Mouse (Mus musculus) right cerebral cortex, postnatal 14 days (tissue): ENCODE results near the gene Pym1.
"Not testable (repeated sequence)": the region's sequence is repeated elsewhere in the genome, so short reads cannot be mapped to it uniquely, and the experiment has no call there.

Experiments used
- DNase-seq: peaks from one replicate; pipeline ENCODE4 v3.0.0; 2022

The Pym1 gene

DNA sequence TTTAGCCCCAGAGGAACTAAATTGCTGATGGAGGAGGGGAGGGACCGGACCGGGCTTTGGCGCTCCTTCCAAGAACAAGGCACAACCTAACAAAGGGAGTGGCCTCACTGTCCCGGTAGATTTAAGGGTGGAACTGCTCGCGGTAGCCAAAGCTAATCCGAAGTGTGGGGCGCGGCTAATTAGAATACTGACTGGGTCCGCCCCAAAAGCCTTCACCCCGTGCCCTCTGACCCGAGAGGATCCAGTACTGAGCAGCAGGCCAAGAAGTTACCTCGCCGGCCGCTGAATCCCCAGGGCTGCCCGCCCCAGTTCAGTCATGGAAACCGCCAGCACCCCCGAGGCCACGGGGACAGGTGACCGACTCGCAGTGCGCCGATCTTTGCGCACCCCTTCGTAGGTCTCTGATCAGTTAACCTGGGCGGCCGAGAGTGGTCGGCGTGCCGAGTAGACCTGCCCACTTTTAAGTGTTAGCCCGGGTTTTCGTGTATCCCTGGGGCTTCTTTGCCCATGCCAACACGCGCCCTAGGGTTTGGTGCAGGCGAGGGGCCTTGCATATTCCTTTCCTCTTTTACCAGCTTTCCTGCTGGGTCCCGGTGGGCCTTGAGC lies at the start of gene Pym1:
Pym1 (plus strand) TSS at position 244 of the 606 bp plus-strand sequence.
- peak; percentile 32 for DNase-seq

DNA sequence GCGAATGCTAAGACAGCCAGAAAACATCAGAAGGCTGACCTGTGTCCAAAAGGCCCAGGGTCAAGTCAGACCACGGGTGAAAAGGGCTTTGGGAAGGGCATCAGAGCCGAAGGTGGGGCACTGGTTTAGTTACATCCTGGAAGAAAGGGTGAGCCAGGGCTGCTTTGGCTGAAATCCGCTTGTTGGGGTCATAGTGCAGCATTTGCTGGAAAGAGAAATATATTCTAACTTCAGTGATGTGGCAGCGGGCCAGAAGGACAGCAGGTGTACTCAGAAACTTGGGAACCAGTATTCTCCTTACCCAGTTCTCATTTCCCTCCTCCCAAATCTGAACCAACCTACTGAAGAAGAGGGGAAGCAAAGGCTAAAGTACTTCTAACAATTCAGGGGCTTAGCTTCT lies 48.7 kb upstream of the Pym1 start:
- DNase-seq: peak; percentile 22

DNA sequence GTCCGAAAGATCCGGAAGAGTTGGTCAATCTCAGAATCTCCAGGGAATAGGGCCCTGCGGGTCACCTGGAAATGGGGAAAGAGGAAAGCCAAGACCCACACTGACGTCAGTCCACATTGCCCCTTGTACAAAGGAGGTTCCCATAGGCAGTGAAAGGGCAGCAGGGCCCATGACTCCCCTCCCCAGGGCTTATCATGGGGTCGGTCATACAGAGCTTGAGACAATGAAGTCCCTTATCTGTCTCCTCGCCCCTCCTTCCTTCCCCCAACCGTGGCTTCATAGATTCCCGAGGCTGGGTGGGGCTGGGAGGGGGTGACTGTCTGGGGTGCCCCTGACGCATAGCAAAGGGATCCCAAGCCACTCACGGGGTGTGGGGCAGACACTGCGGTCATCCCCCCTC lies 48.1 kb upstream of the Pym1 start:
- DNase-seq: no peak

DNA sequence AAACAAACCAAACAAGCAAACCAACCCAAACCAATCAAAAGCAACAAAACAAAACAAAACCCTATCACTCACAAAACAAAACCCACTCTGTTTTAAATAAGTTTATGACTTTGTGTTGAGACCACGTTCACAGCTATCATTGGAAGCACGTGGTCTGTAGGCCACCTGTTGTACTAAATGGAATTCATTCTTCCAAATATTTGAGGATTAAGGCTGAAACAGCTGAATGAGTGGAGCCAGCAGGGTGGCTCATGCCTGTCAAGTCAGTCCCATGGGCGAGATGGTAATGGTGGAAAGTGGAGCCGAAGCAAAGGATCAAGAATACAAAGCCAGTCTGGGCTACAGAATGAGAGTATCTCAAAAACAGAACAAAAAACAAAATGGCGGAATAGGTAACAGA lies 47.0 kb upstream of the Pym1 start:
- no peak for DNase-seq

DNA sequence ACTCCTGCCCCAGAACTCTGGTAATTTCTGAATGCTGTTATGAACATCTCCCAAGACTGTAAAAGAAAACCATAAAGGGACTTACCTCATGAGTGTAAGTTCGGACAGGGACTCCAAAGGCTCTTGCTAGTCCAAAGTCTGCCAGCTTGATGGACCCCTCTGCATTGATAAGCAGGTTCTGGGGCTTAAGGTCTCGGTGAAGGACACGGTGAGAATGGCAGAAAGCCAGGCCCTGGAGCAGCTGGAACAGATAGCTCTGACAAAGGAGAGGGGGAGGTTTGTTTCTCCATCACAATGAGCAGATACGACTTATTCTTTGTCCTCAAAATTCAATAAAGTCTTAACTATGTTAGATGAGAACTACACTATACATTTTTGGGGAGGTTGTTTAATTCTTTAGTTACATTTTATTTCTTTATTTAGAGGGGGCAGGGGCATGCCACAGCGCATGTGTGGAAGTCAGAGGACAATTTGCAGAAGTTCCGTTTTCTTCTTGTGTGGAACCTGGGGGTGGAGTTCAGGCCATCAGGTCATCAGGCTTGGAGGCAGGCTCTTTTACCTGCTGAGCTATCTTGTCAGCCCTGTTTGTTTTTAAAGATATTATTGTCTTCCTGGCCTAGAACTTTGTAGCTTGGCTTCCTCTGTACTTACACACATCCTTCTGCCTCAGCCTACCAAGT lies 45.2 kb upstream of the Pym1 start:
- DNase-seq: no peak

- DNase-seq: no peak
Measured at GRCm38 (mm10) chr10:128703895-128704294, 43.8 kb upstream of the Pym1 start, which contains the start of gene Pmel. Pmel (plus strand) TSS chr10:128704195.

GRCm38 (mm10) chr10:128704491-128705316 lies 43.0 kb upstream of the Pym1 start, which contains the start of gene Cdk2:
Cdk2 (minus strand) TSS chr10:128705031.
- peak; percentile 83 for DNase-seq

- no peak for DNase-seq
Measured at GRCm38 (mm10) chr10:128705317-128705693, 42.4 kb upstream of the Pym1 start.

DNA sequence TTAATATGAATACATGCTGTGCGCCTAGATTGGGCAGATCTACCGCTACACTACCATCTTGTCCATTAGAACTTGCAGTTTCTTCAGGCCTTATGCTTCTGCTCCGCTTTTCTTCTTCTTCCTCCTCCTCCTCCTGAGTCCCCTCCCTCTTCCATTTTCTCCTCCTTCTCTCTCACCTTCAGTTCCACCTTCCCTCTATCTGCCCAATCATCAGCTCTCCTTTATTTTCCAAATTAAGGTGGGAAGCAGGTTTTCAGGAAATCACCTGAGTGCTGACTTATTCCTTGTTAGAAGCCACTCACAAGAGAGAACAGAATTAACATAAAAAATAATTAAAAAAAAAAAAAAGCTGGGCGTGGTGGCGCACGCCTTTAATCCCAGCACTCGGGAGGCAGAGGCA lies 36.4 kb upstream of the Pym1 start:
- DNase-seq: not testable (repeated sequence)

DNA sequence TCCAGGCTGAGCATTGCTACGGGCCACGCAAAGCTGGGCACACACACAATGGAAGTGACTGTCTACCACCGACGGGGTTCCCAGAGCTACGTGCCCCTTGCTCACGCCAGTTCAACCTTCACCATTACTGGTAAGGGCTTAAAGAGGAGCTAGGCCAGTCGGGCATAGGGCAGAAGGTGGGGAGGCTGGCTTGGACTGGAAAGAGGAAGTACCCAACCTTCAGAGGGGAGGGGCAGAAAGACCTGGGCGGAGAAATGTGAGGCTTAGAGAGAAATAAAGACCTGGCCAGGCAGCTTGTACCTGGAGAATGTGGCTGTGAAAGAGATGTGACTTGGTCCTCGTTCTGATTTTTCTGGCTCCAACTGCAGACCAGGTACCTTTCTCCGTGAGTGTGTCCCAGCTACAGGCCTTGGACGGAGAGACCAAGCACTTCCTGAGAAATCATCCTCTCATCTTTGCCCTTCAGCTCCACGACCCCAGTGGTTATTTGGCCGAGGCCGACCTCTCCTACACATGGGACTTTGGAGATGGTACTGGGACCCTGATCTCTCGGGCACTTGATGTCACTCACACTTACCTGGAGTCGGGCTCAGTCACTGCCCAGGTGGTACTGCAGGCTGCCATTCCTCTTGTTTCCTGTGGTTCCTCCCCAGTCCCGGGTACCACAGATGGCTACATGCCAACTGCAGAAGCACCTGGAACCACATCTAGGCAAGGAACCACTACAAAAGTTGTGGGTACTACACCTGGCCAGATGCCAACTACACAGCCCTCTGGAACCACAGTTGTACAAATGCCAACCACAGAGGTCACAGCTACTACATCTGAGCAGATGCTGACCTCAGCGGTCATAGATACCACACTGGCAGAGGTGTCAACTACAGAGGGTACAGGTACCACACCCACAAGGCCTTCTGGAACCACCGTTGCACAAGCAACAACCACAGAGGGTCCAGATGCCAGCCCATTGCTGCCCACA lies 31.8 kb upstream of the Pym1 start:
- DNase-seq: no peak

DNA sequence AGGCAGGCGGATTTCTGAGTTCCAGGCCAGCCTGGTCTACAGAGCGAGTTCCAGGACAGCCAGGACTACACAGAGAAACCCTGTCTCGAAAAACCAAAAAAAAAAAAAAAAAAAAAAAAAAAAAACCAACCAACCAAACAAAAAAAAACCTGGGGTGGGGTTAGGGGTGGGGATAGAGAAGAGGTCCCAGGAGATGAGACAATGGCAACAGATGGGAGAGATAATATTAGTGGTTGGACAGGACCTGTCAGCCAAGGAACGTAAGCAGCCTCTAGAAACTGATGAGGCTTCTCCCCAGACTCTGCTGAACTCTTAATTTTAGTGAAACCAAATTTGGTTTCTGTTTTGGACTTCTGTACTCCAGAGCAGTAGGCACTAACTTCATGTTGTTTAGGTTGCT lies 22.2 kb upstream of the Pym1 start:
- not testable (repeated sequence) for DNase-seq

DNA sequence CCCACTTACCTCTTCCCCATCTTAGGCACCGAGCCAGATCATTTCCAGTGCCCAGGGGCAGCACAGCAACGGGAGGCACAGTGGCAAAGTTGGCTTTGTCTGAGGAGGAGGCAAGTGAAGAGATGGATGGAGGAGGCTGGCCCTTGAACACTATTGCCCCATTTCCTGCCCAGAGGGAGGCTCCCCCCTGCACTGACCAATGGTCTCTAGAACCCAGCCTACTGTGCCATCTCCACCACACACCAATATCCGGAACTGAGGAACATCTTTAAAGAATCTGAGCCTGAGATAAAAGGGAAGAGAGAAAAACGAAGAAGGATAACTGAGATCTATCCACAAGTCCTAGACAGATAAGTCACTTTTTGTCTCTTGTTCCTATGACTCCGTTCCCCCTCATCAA lies 19.6 kb upstream of the Pym1 start:
- no peak for DNase-seq

DNA sequence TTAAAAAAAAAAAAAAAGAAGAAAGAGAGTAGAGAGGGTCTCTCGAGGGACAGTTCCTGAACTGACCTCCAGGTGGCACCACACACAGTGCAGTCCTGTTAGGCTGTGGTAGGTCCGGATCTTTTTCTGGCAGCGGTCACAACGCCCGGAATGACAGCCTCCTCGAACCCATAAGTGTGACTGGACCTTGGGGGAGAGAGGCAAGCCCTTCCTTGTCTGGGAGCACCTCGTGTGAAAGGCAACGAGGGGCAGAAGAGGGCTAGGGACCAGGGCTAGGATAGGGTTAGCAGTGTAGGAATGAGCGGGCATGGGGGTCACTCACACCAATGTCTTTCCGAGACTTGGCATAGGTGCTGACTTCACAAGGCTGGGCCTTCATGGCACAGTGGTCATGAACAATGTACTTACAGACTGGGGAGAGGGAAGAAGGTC lies 16.7 kb upstream of the Pym1 start:
- DNase-seq: peak; percentile 76

DNA sequence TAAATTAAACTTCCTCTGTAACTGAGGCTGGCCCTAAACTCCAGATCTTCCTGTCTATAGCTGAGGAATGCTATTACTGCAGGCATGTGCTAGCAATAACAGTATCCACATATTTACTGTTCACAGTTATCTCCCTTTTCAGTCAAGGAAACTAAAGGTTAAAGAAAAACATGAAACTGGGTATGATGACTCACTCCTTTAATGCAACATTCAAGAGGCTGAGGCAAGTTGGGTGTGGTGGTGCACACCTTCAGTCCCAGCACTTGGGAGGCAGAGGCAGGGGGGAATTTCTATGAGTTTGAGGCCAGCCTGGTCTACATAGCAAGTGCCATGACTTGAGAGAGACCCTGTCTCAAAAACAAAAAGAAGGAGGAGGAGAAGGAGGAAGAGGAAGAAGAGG lies 15.7 kb upstream of the Pym1 start:
- no peak for DNase-seq

GRCm38 (mm10) chr10:128737435-128737834 lies 10.3 kb upstream of the Pym1 start:
- no peak for DNase-seq

DNA sequence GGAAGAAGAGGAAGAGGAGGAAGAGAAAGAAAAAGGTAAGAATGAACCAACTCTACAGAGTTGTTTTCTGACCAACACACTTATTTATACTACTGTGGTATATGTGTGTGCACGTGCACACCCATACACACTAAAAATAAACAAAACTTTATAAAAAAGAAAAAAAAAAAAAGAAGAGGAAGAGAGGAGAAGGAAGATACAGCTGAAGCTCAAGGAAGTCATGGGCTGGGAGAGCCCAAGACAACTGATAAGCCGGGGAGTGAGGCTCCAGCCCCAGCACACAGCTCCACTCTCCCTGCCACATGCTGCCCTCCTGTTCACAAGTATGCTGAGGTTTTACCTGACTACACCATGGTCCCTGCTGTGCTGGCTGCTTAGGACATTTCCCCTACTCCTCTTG lies 7.4 kb upstream of the Pym1 start:
- no peak for DNase-seq

GRCm38 (mm10) chr10:128742616-128743015 lies 5.1 kb upstream of the Pym1 start:
- no peak for DNase-seq

- DNase-seq: no peak
Measured at GRCm38 (mm10) chr10:128743235-128743634, 4.5 kb upstream of the Pym1 start.

DNA sequence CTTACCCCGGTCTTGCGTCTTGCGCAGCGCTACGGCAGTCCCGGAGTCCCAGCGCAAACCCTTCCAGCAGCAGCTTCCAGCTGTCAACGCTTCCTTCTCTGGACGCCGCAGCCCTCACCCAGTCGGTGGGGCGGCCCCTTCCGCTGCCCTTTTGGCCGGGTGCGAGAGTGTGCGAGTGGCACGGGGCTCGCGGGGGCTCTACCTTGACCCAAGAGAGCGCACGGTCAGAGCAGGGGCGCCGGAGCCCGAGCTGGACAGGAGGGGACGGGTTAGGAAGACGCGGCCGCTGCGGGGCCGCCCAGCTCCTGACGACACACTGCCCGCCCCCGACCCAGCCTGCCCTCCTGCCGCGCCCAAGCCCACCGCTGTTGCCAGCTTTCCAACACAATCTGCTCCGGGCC lies 3.9 kb upstream of the Pym1 start:
- DNase-seq: peak; percentile 28

- no peak for DNase-seq
Measured at GRCm38 (mm10) chr10:128744211-128744610, 3.5 kb upstream of the Pym1 start.

GRCm38 (mm10) chr10:128744680-128745601 lies 2.7 kb upstream of the Pym1 start, which contains the start of gene Dgka:
Dgka (minus strand) TSS chr10:128744855.
- DNase-seq: no peak
